Mouse (Mus musculus): ENCODE data around the gene Bub1. TPM values are rescaled to one million over a fixed set of nuclear protein-coding genes. Genes with fewer than 3 reads are reported as not detected.

The Bub1 gene
- polyA plus RNA-seq, 1 experiment = 0.15 TPM

DNA sequence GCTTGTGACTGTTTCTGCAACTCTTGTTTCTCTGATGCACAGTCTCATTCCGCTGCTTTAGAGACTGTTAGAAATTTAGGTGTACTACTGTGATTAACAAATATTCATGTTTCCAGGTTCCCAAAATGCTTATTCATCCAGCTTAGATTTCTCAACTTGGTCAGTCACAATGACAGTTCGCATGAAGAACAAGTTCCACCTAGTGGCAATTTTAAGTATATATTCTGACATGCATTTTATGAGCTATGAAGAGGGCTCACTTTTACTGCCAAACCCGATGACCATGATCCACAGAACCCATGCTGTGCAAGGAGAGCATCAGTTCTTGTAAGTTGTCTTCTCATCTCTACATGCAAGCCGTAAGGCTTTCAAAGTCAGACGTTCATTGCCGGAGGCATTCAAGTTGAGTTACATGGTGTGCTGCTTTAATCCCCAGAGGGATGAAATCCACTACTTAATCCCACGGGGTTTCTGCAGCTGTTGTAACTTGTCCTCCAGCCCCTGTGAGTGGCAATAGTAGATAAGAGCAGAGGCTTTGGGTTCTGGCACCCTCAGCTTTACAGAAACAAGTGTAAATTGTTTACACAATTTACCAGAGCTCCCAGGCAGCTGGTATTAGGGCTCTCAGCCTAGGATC, 13.8 kb upstream of the Bub1 start:
- Histone ChIP-seq H3K27me3 (ENCODE audit: control insufficient read depth, insufficient read depth, low read length) (no peaks in the 10 kb centered on the region), H3K27ac (ENCODE audit: insufficient read depth, low read length) (no peak overlapping the region), H3K4me3 (replicated peaks; ENCODE audit: insufficient read depth, low read depth, low read length) (no peak overlapping the region), H3K4me1 (ENCODE audit: control insufficient read depth, insufficient read depth, low read length) (no peaks in the 10 kb centered on the region)
- 28% methylated on average over 7 of the region's 7 CpGs for WGBS
- peak in 1 of 2 experiments; percentile 31 for DNase-seq
- TF ChIP-seq POLR2A (IDR thresholded peaks at IDR 0.05; ENCODE audit: borderline replicate concordance, insufficient read depth, low read length) = no peak
- peak; percentile 32; the same call in 1 of the 2 replicates for TF ChIP-seq CTCF (IDR thresholded peaks at IDR 0.05; ENCODE audit: borderline replicate concordance, insufficient read depth, low read depth, low read length)

DNA sequence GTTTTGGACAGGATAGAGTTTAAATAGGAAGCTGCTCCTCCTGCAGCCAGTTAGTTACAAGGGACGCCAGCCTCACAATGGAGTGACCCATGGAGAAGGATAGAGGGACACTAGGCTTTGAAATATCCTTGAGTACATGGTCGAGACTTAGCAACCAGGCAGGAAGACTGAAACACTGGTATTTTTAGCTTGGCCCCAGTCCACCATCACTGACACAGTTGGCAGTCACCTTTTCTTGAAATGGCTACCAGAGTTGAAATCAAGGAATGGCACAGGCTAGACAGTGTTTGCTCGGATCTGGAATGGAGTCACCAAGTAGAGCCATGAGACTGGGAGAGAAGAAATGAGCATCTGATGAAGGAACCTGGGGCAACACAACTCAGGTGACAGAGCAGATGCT, 10.8 kb upstream of the Bub1 start:
- H3K27ac ChIP-seq (ENCODE audit: insufficient read depth, low read length) = no peak overlapping the region
- no peaks in the 10 kb centered on the region for H3K4me1 ChIP-seq (ENCODE audit: control insufficient read depth, insufficient read depth, low read length)
- no peak for TF ChIP-seq CTCF (IDR thresholded peaks at IDR 0.05; ENCODE audit: borderline replicate concordance, insufficient read depth, low read depth, low read length)
- no peak for TF ChIP-seq POLR2A (IDR thresholded peaks at IDR 0.05; ENCODE audit: borderline replicate concordance, insufficient read depth, low read length)
- H3K27me3 ChIP-seq (ENCODE audit: control insufficient read depth, insufficient read depth, low read length) = no peaks in the 10 kb centered on the region
- no peak for DNase-seq
- no peak overlapping the region for H3K4me3 ChIP-seq (replicated peaks; ENCODE audit: insufficient read depth, low read depth, low read length)
- WGBS = 33% methylated on average over 3 of the region's 3 CpGs

DNA sequence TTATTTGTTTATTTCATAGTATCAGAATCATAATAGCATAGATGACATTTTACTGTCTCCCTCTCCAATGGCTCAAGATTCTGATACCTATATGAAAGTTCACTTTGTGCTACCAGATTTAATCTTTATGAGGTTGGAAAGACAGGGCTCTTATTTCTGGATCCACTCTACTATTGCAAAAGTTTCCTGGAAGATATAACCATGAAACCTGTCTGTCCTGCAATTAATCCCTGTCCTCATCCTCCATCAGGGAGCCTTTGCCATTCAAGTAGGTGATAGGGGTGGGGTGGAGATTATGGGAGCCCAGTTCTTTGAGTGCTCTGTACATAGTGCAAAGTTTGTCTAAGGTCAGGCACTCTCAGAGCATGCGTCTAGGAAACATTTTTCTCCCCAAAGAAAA, 9.7 kb upstream of the Bub1 start:
- Histone ChIP-seq H3K4me3 (replicated peaks; ENCODE audit: insufficient read depth, low read depth, low read length) (no peak overlapping the region), H3K27ac (ENCODE audit: insufficient read depth, low read length) (no peak overlapping the region), H3K4me1 (ENCODE audit: control insufficient read depth, insufficient read depth, low read length) (no peaks in the 10 kb centered on the region), H3K27me3 (ENCODE audit: control insufficient read depth, insufficient read depth, low read length) (no peaks in the 10 kb centered on the region)
- DNase-seq = no peak
- TF ChIP-seq POLR2A (IDR thresholded peaks at IDR 0.05; ENCODE audit: borderline replicate concordance, insufficient read depth, low read length) = no peak
- no peak for TF ChIP-seq CTCF (IDR thresholded peaks at IDR 0.05; ENCODE audit: borderline replicate concordance, insufficient read depth, low read depth, low read length)
- 85% methylated on average over 1 of the region's 1 CpGs for WGBS

DNA sequence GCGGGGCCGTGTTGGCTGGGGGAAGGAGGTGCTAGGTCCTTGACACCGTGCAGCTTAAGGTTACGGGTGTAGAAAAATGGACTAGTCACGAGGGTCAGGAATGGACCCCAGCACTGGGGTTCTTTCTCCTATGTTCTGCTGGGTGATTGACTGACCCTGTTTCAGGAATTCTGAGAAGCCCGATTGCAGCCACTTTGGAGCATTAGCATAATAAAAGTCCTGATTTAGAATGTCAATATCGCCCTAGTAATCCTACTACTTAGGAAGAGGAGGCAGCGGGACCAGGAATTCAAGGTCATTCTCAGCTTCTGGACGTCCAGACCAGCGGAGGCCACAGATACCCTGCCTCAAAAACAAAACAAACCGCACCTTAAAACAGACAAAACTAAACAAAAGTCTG, 7.8 kb upstream of the Bub1 start:
- WGBS = 25% methylated on average over 11 of the region's 11 CpGs
- no peaks in the 10 kb centered on the region for H3K4me1 ChIP-seq (ENCODE audit: control insufficient read depth, insufficient read depth, low read length)
- no peak overlapping the region for H3K27ac ChIP-seq (ENCODE audit: insufficient read depth, low read length)
- no peak overlapping the region for H3K4me3 ChIP-seq (replicated peaks; ENCODE audit: insufficient read depth, low read depth, low read length)
- H3K27me3 ChIP-seq (ENCODE audit: control insufficient read depth, insufficient read depth, low read length) = no peaks in the 10 kb centered on the region
- DNase-seq = no peak
- no peak for TF ChIP-seq POLR2A (IDR thresholded peaks at IDR 0.05; ENCODE audit: borderline replicate concordance, insufficient read depth, low read length)
- TF ChIP-seq CTCF (IDR thresholded peaks at IDR 0.05; ENCODE audit: borderline replicate concordance, insufficient read depth, low read depth, low read length) = no peak

DNA sequence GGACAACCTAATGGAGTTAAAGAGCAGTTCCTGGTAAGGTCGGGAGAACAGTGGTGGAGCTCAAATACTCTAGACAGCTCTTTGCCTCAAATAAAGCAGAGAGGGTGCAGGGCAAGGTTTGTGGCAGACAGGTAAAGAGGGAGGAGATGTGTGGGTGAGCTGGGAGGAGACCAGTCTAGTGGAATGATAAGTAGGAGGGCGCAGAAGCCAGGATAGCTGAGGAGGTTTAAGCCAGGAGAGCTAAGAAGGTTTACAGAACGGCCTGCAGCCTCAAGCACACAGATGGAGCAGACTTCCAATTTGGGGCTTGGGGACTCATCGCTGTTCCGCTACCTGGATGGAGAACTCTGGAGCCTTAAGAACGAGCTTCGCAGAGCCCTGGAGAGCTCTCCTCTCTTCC, 6.9 kb upstream of the Bub1 start, which contains the start of gene Acoxl:
Gene Acoxl (plus strand): TSS at position 301 of the 400 bp plus-strand sequence.
- Histone ChIP-seq H3K27ac (ENCODE audit: insufficient read depth, low read length) (no peak within 1 kb of the TSS), H3K4me1 (ENCODE audit: control insufficient read depth, insufficient read depth, low read length) (no peaks in the 10 kb centered on the region), H3K27me3 (ENCODE audit: control insufficient read depth, insufficient read depth, low read length) (no peaks in the 10 kb centered on the region), H3K4me3 (replicated peaks; ENCODE audit: insufficient read depth, low read depth, low read length) (no peak within 1 kb of the TSS)
- 74% methylated on average over 7 of the region's 7 CpGs for WGBS
- DNase-seq = no peak
- TF ChIP-seq CTCF (IDR thresholded peaks at IDR 0.05; ENCODE audit: borderline replicate concordance, insufficient read depth, low read depth, low read length) (no peak), POLR2A (IDR thresholded peaks at IDR 0.05; ENCODE audit: borderline replicate concordance, insufficient read depth, low read length) (no peak)

DNA sequence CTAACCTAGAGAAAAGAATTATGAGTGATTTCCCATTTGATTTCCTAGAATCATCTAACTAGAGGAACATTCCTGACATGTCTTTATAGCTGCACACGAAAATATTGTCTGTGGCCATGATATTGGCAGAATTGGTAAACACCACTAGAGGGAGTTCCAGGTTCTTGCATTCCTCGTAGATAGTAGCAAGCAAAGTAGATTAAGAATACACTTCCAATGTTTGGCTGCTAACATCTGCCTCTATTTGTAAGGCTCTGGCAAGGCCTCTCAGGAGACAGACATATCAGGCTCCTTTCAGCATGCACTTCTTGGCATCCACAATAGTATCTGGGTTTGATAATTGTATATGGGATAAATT, 1.1 kb upstream of the Bub1 start:
- DNase-seq = peak in 1 of 2 experiments; percentile 14
- Histone ChIP-seq H3K27me3 (ENCODE audit: control insufficient read depth, insufficient read depth, low read length) (no peaks in the 10 kb centered on the region), H3K4me1 (ENCODE audit: control insufficient read depth, insufficient read depth, low read length) (no peaks in the 10 kb centered on the region), H3K4me3 (replicated peaks; ENCODE audit: insufficient read depth, low read depth, low read length) (no peak overlapping the region), H3K27ac (ENCODE audit: insufficient read depth, low read length) (no peak overlapping the region)
- TF ChIP-seq POLR2A (IDR thresholded peaks at IDR 0.05; ENCODE audit: borderline replicate concordance, insufficient read depth, low read length) = no peak
- TF ChIP-seq CTCF (IDR thresholded peaks at IDR 0.05; ENCODE audit: borderline replicate concordance, insufficient read depth, low read depth, low read length) = no peak
- 14% methylated on average over 2 of the region's 2 CpGs for WGBS

DNA sequence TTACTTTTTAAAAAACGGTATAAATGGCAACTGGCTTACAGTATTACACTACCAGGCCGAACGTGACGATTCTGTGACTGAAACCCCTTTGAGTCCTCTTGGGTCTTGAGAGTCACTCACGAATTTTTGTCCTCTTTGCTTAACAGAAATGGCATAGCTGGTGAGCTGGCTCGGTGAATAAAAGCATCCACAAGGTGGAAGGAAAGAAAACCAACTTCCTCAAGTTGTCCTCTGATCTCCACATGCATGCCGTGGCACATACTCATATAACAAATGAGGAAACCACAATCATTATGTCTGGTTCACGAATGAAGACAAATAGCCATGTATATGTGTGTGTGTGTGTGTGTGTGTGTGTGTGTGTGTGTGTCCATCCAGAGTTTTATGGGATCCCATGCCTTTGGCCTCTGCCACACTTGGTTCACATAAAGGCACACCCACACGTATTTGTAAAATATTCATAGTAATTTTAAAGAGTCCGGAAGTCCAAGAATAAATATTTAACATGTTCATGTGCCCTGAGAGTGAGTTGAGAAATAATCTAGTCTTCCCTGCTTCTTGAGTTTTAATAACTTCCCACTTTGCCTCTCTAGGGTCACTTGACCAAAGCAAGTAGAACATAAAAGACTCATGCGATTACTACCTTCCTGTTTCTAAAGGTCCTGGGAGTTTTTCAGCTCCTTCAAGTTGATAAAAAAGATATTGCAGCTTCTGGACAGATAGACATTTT, 603 bp upstream of the Bub1 start:
- no peaks in the 10 kb centered on the region for H3K4me1 ChIP-seq (ENCODE audit: control insufficient read depth, insufficient read depth, low read length)
- no peak for DNase-seq
- H3K27me3 ChIP-seq (ENCODE audit: control insufficient read depth, insufficient read depth, low read length) = no peaks in the 10 kb centered on the region
- WGBS = 33% methylated on average over 11 of the region's 11 CpGs
- H3K4me3 ChIP-seq (replicated peaks; ENCODE audit: insufficient read depth, low read depth, low read length) = peak overlapping the region; percentile 67
- TF ChIP-seq CTCF (IDR thresholded peaks at IDR 0.05; ENCODE audit: borderline replicate concordance, insufficient read depth, low read depth, low read length) (no peak), POLR2A (IDR thresholded peaks at IDR 0.05; ENCODE audit: borderline replicate concordance, insufficient read depth, low read length) (no peak)
- H3K27ac ChIP-seq (ENCODE audit: insufficient read depth, low read length) = no peak overlapping the region
